Mouse (Mus musculus) liver, adult 2 months (tissue): ENCODE results near the gene Gli1.

ENCODE experiments used
- CTCF ChIP-seq: fragments of 200-500 bp; IDR thresholded peaks from 2 replicates; pipeline ENCODE4 v1.5.1; 2011; ENCODE audit warnings: low read depth, low read length, control low read depth
- POLR2A ChIP-seq: fragments of 200-500 bp; IDR thresholded peaks from 2 replicates; pipeline ENCODE4 v1.6.1; 2011; ENCODE audit warnings: low read length, control low read depth; ENCODE audit not compliant: insufficient read depth; ENCODE audit errors: extremely low read depth

- TF ChIP-seq CTCF (no peak), POLR2A (no peak)
Observed at GRCm38 (mm10) chr10:127349810-127350209, 8.0 kb upstream of the Gli1 start.
